Mouse (Mus musculus) forebrain, embryonic 13.5 days (tissue): ENCODE results near the gene Kcnj6. TPM values are rescaled to one million over a fixed set of nuclear protein-coding genes. Genes with fewer than 3 reads are reported as not detected.

ENCODE experiments used
- ATAC-seq: fragments of 200-750 bp; cut with Nextera tagmentation; 2 replicates; pipeline ENCODE4 v1.8.0; 2017
- H3K27ac ChIP-seq: fragments of 300-500 bp; sonication (generic); 2 replicates; pipeline ENCODE4 v1.5.1; 2015; ENCODE audit warnings: inconsistent platforms, mild to moderate bottlenecking, moderate library complexity
- H3K27me3 ChIP-seq: fragments of 300-500 bp; sonication (generic); 2 replicates; pipeline ENCODE4 v1.6.1; 2015; ENCODE audit warnings: mild to moderate bottlenecking, inconsistent platforms
- H3K36me3 ChIP-seq: fragments of 300-500 bp; sonication (generic); 2 replicates; pipeline ENCODE4 v1.6.1; 2015; ENCODE audit warnings: mild to moderate bottlenecking, inconsistent platforms; ENCODE audit not compliant: poor library complexity, severe bottlenecking
- H3K4me1 ChIP-seq: fragments of 300-500 bp; sonication (generic); 2 replicates; pipeline ENCODE4 v1.6.1; 2015; ENCODE audit warnings: inconsistent platforms
- H3K4me2 ChIP-seq: fragments of 300-500 bp; sonication (generic); 2 replicates; pipeline ENCODE4 v1.6.1; 2015; ENCODE audit warnings: inconsistent platforms, mild to moderate bottlenecking, moderate library complexity
- H3K4me3 ChIP-seq: fragments of 300-500 bp; sonication (generic); 2 replicates; pipeline ENCODE4 v1.5.1; 2015; ENCODE audit warnings: mild to moderate bottlenecking, inconsistent platforms
- H3K9ac ChIP-seq: fragments of 300-500 bp; sonication (generic); 2 replicates; pipeline ENCODE4 v1.6.1; 2015; ENCODE audit warnings: mild to moderate bottlenecking, inconsistent platforms
- H3K9me3 ChIP-seq: fragments of 300-500 bp; sonication (generic); replicated peaks from 2 replicates; pipeline ENCODE4 v1.6.1; 2016; ENCODE audit warnings: inconsistent platforms
- WGBS: fragments of 180-500 bp; shearing (Covaris S2); methylation state at CpG from one replicate; pipeline ENCODE4 v1.1.7; 2015; 5-methylcytosine and 5-hydroxymethylcytosine counted together
- polyA plus RNA-seq: library from polyadenylated mRNA; unstranded; fragments of >200 nt; fragmentation: Nextera tagmentation; extraction: Ambion mirVana; gene quantifications from 2 replicates; pipeline ENCODE4 v1.2.1, GENCODE M21; 2015

Gene Kcnj6
- polyA plus RNA-seq, 1 experiment from 2014 or later: 0.75 TPM

GRCm38 (mm10) chr16:94872614-94873272, 124.8 kb downstream of the Kcnj6 start:
- Histone ChIP-seq H3K27ac (no peak overlapping the region), H3K4me3 (no peak overlapping the region), H3K4me1 (peaks cover 8% of the 10 kb centered on the region; the same call in 1 of the 2 replicates), H3K9me3 (no peaks in the 10 kb centered on the region), H3K27me3 (no peaks in the 10 kb centered on the region), H3K4me2 (no peak overlapping the region), H3K9ac (no peak overlapping the region), H3K36me3 (no peaks in the 10 kb centered on the region)
- no peak for ATAC-seq
- WGBS: 23% methylated on average over 9 of the region's 9 CpGs

- Histone ChIP-seq H3K4me2 (no peak overlapping the region), H3K9me3 (no peaks in the 10 kb centered on the region), H3K4me3 (no peak overlapping the region), H3K9ac (no peak overlapping the region), H3K4me1 (peaks cover 7% of the 10 kb centered on the region; the same call in 1 of the 2 replicates), H3K27ac (no peak overlapping the region), H3K27me3 (no peaks in the 10 kb centered on the region), H3K36me3 (no peaks in the 10 kb centered on the region)
- 88% methylated on average over 5 of the region's 5 CpGs for WGBS
- ATAC-seq: no peak
These were observed 129.1 kb downstream of the Kcnj6 start for GRCm38 (mm10) chr16:94868354-94868753.

GRCm38 (mm10) chr16:94866300-94866956, 131.1 kb downstream of the Kcnj6 start:
- Histone ChIP-seq H3K4me3 (no peak overlapping the region), H3K9ac (no peak overlapping the region), H3K36me3 (no peaks in the 10 kb centered on the region), H3K27me3 (no peaks in the 10 kb centered on the region), H3K9me3 (no peaks in the 10 kb centered on the region), H3K4me2 (no peak overlapping the region), H3K4me1 (no peaks in the 10 kb centered on the region), H3K27ac (no peak overlapping the region)
- ATAC-seq: no peak
- WGBS: 50% methylated on average over 14 of the region's 14 CpGs

GRCm38 (mm10) chr16:94865796-94866195, 131.7 kb downstream of the Kcnj6 start:
- Histone ChIP-seq H3K27me3 (no peaks in the 10 kb centered on the region), H3K36me3 (no peaks in the 10 kb centered on the region), H3K9ac (no peak overlapping the region), H3K4me1 (no peaks in the 10 kb centered on the region), H3K4me2 (no peak overlapping the region), H3K27ac (no peak overlapping the region), H3K4me3 (no peak overlapping the region), H3K9me3 (no peaks in the 10 kb centered on the region)
- 93% methylated on average over 1 of the region's 1 CpGs for WGBS
- ATAC-seq: no peak

GRCm38 (mm10) chr16:94865101-94865500, 132.4 kb downstream of the Kcnj6 start:
- Histone ChIP-seq H3K27ac (no peak overlapping the region), H3K27me3 (no peaks in the 10 kb centered on the region), H3K4me1 (no peaks in the 10 kb centered on the region), H3K9ac (no peak overlapping the region), H3K4me3 (no peak overlapping the region), H3K36me3 (no peaks in the 10 kb centered on the region), H3K9me3 (no peaks in the 10 kb centered on the region), H3K4me2 (no peak overlapping the region)
- WGBS: 94% methylated on average over 7 of the region's 7 CpGs
- no peak for ATAC-seq

GRCm38 (mm10) chr16:94863475-94863874, 134.0 kb downstream of the Kcnj6 start:
- no peak overlapping the region for H3K27ac ChIP-seq
- no peaks in the 10 kb centered on the region for H3K36me3 ChIP-seq
- no peak overlapping the region for H3K9ac ChIP-seq
- no peaks in the 10 kb centered on the region for H3K9me3 ChIP-seq
- WGBS: 88% methylated on average over 5 of the region's 5 CpGs
- H3K4me3 ChIP-seq: no peak overlapping the region
- no peaks in the 10 kb centered on the region for H3K4me1 ChIP-seq
- no peak overlapping the region for H3K4me2 ChIP-seq
- no peaks in the 10 kb centered on the region for H3K27me3 ChIP-seq
- ATAC-seq: no peak

GRCm38 (mm10) chr16:94855990-94856389, 141.5 kb downstream of the Kcnj6 start:
- H3K4me3 ChIP-seq: no peak overlapping the region
- no peak overlapping the region for H3K27ac ChIP-seq
- H3K4me1 ChIP-seq: no peaks in the 10 kb centered on the region
- 90% methylated on average over 5 of the region's 5 CpGs for WGBS
- H3K36me3 ChIP-seq: no peaks in the 10 kb centered on the region
- no peak overlapping the region for H3K4me2 ChIP-seq
- no peaks in the 10 kb centered on the region for H3K9me3 ChIP-seq
- no peak overlapping the region for H3K9ac ChIP-seq
- H3K27me3 ChIP-seq: no peaks in the 10 kb centered on the region
- no peak for ATAC-seq

- Histone ChIP-seq H3K36me3 (no peaks in the 10 kb centered on the region), H3K4me1 (0 out of 2 replicates have a peak, but pooled peaks cover 3% of the 10 kb centered on the region), H3K9ac (no peak overlapping the region), H3K9me3 (no peaks in the 10 kb centered on the region), H3K27me3 (no peaks in the 10 kb centered on the region), H3K4me2 (no peak overlapping the region), H3K4me3 (no peak overlapping the region), H3K27ac (no peak overlapping the region)
- ATAC-seq: no peak
- WGBS: 77% methylated on average over 19 of the region's 19 CpGs
These were observed 144.9 kb downstream of the Kcnj6 start for GRCm38 (mm10) chr16:94852407-94853160.

- Histone ChIP-seq H3K4me3 (no peak overlapping the region), H3K27me3 (no peaks in the 10 kb centered on the region), H3K4me1 (0 out of 2 replicates have a peak, but pooled peaks cover 3% of the 10 kb centered on the region), H3K9ac (no peak overlapping the region), H3K27ac (no peak overlapping the region), H3K9me3 (no peaks in the 10 kb centered on the region), H3K4me2 (no peak overlapping the region), H3K36me3 (no peaks in the 10 kb centered on the region)
- 0 out of 2 replicates have a peak, but pooled peaks have one; percentile 19 for ATAC-seq
- 45% methylated on average over 14 of the region's 14 CpGs for WGBS
These were observed 147.1 kb downstream of the Kcnj6 start for GRCm38 (mm10) chr16:94850393-94850792.

GRCm38 (mm10) chr16:94845996-94846395, 151.5 kb downstream of the Kcnj6 start:
- Histone ChIP-seq H3K9me3 (no peaks in the 10 kb centered on the region), H3K27ac (no peak overlapping the region), H3K4me2 (no peak overlapping the region), H3K9ac (no peak overlapping the region), H3K4me3 (no peak overlapping the region), H3K4me1 (0 out of 2 replicates have a peak, but pooled peaks cover 3% of the 10 kb centered on the region), H3K36me3 (no peaks in the 10 kb centered on the region), H3K27me3 (no peaks in the 10 kb centered on the region)
- 96% methylated on average over 5 of the region's 5 CpGs for WGBS
- no peak for ATAC-seq

GRCm38 (mm10) chr16:94844769-94845168, 152.7 kb downstream of the Kcnj6 start:
- Histone ChIP-seq H3K4me2 (no peak overlapping the region), H3K27ac (no peak overlapping the region), H3K9ac (no peak overlapping the region), H3K27me3 (no peaks in the 10 kb centered on the region), H3K9me3 (no peaks in the 10 kb centered on the region), H3K4me1 (no peaks in the 10 kb centered on the region), H3K4me3 (no peak overlapping the region), H3K36me3 (no peaks in the 10 kb centered on the region)
- ATAC-seq: no peak
- WGBS: 65% methylated on average over 4 of the region's 4 CpGs

- 48% methylated on average over 6 of the region's 6 CpGs for WGBS
- H3K9ac ChIP-seq: no peak overlapping the region
- H3K27me3 ChIP-seq: no peaks in the 10 kb centered on the region
- no peaks in the 10 kb centered on the region for H3K9me3 ChIP-seq
- H3K4me2 ChIP-seq: no peak overlapping the region
- H3K4me3 ChIP-seq: no peak overlapping the region
- H3K27ac ChIP-seq: no peak overlapping the region
- no peak for ATAC-seq
- no peaks in the 10 kb centered on the region for H3K4me1 ChIP-seq
- no peaks in the 10 kb centered on the region for H3K36me3 ChIP-seq
These were observed 158.1 kb downstream of the Kcnj6 start for GRCm38 (mm10) chr16:94839398-94839797.
